Mouse (Mus musculus): ENCODE data around the gene Ubr3. TPM values are rescaled to one million over a fixed set of nuclear protein-coding genes. Genes with fewer than 3 reads are reported as not detected.

The Ubr3 gene
- polyA plus RNA-seq, 1 experiment from 2014 or later, result 11.7 TPM

GRCm38 (mm10) chr2:69912801-69913200 lies 15.8 kb downstream of the Ubr3 start:
- Histone ChIP-seq H3K4me1 (no peaks in the 10 kb centered on the region), H3K4me2 (replicated peaks) (no peak overlapping the region), H3K36me3 (peaks cover 12% of the 10 kb centered on the region), H3K9me3 (replicated peaks) (no peaks in the 10 kb centered on the region), H3K9ac (no peak overlapping the region), H3K4me3 (replicated peaks) (no peak overlapping the region), H3K27me3 (no peaks in the 10 kb centered on the region), H3K27ac (replicated peaks) (no peak overlapping the region)
- ATAC-seq (ENCODE audit: insufficient number of reproducible peaks, low FRiP score, low TSS enrichment, low read depth), result no peak
- WGBS, result 59% methylated on average over 2 of the region's 2 CpGs

GRCm38 (mm10) chr2:69917301-69917700 lies 20.3 kb downstream of the Ubr3 start:
- Histone ChIP-seq H3K36me3 (peaks cover 25% of the 10 kb centered on the region), H3K9me3 (replicated peaks) (no peaks in the 10 kb centered on the region), H3K4me2 (replicated peaks) (no peak overlapping the region), H3K4me1 (no peaks in the 10 kb centered on the region), H3K4me3 (replicated peaks) (no peak overlapping the region), H3K9ac (no peak overlapping the region), H3K27ac (replicated peaks) (no peak overlapping the region), H3K27me3 (no peaks in the 10 kb centered on the region)
- 71% methylated on average over 3 of the region's 3 CpGs for WGBS
- no peak for ATAC-seq (ENCODE audit: insufficient number of reproducible peaks, low FRiP score, low TSS enrichment, low read depth)

DNA sequence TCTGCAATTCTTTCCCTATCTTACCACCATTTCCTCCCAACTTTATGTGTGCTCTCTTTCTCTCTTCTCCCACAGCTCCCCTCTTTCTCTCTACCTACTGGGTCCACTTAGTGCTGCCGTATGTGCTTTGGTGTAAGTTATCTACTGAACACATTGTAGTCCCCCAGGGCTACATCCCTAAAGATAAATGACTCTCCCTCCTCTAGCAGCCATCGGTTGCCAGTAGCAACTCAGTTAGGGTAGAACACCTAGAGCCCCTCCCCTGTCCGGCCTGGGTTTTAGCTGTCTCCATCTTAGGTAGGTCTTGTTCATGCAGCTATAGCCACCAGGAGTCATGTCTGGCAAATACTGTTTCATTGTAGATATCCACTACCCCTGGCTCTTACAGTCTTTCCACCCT lies 27.9 kb downstream of the Ubr3 start:
- 86% methylated on average over 3 of the region's 3 CpGs for WGBS
- H3K27ac ChIP-seq (replicated peaks), result no peak overlapping the region
- H3K36me3 ChIP-seq, result peaks cover 20% of the 10 kb centered on the region
- ATAC-seq (ENCODE audit: insufficient number of reproducible peaks, low FRiP score, low TSS enrichment, low read depth), result no peak
- H3K4me2 ChIP-seq (replicated peaks), result no peak overlapping the region
- H3K4me1 ChIP-seq, result no peaks in the 10 kb centered on the region
- H3K9ac ChIP-seq, result no peak overlapping the region
- H3K4me3 ChIP-seq (replicated peaks), result no peak overlapping the region
- H3K27me3 ChIP-seq, result no peaks in the 10 kb centered on the region
- H3K9me3 ChIP-seq (replicated peaks), result no peaks in the 10 kb centered on the region

DNA sequence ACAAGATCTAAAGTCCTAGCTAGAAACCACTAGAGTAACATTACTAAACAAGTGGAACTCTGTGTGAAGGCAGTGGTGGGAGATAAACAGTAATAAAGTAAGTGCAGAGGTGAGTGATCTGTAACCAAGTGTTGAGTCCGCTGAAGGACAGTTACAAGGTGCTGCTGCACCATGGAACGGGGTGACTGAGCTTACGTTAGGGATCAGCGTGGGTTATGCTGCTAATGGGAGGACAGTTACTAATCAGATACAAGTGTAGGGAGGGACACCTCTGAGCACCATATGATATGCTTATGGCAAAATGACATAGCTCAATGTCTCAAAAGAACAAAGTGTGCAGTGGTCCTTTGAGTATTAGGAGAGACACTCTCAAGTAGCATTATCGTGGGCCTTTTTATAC lies 39.3 kb downstream of the Ubr3 start:
- no peak overlapping the region for H3K4me3 ChIP-seq (replicated peaks)
- WGBS, result 94% methylated on average over 5 of the region's 5 CpGs
- H3K9me3 ChIP-seq (replicated peaks), result no peaks in the 10 kb centered on the region
- no peak overlapping the region for H3K9ac ChIP-seq
- H3K4me2 ChIP-seq (replicated peaks), result no peak overlapping the region
- H3K27ac ChIP-seq (replicated peaks), result no peak overlapping the region
- peaks cover 18% of the 10 kb centered on the region; the same call in 1 of the 2 replicates for H3K36me3 ChIP-seq
- H3K27me3 ChIP-seq, result no peaks in the 10 kb centered on the region
- ATAC-seq (ENCODE audit: insufficient number of reproducible peaks, low FRiP score, low TSS enrichment, low read depth), result no peak
- H3K4me1 ChIP-seq, result no peaks in the 10 kb centered on the region

GRCm38 (mm10) chr2:69939226-69939625 lies 42.2 kb downstream of the Ubr3 start:
- ATAC-seq (ENCODE audit: insufficient number of reproducible peaks, low FRiP score, low TSS enrichment, low read depth), result no peak
- peaks cover 18% of the 10 kb centered on the region; the same call in 1 of the 2 replicates for H3K36me3 ChIP-seq
- no peak overlapping the region for H3K4me2 ChIP-seq (replicated peaks)
- no peaks in the 10 kb centered on the region for H3K9me3 ChIP-seq (replicated peaks)
- H3K4me3 ChIP-seq (replicated peaks), result no peak overlapping the region
- 87% methylated on average over 4 of the region's 4 CpGs for WGBS
- no peaks in the 10 kb centered on the region for H3K27me3 ChIP-seq
- H3K9ac ChIP-seq, result no peak overlapping the region
- H3K4me1 ChIP-seq, result no peaks in the 10 kb centered on the region
- no peak overlapping the region for H3K27ac ChIP-seq (replicated peaks)

DNA sequence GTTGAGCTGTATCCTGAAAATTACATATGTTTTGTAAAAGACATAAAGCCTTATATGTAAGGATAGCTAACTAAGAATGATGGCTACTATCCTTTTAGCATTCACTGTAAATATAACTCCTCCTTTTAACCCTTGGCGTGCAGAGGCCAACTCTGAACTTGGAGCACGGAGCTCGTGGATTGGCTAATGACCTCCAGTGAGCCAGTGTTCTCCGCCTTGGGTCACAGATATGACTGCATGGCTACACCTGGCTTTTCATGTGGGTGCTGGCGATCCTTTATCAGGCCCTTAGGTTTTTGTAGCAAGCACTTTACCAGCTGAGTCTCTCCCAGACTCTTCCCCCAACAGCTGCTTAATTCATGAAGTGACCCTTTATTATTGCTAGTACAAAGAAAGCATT lies 42.6 kb downstream of the Ubr3 start:
- Histone ChIP-seq H3K9ac (no peak overlapping the region), H3K36me3 (peaks cover 18% of the 10 kb centered on the region; the same call in 1 of the 2 replicates), H3K4me2 (replicated peaks) (no peak overlapping the region), H3K27ac (replicated peaks) (no peak overlapping the region), H3K4me3 (replicated peaks) (no peak overlapping the region), H3K27me3 (no peaks in the 10 kb centered on the region), H3K4me1 (no peaks in the 10 kb centered on the region), H3K9me3 (replicated peaks) (no peaks in the 10 kb centered on the region)
- 92% methylated on average over 5 of the region's 5 CpGs for WGBS
- no peak for ATAC-seq (ENCODE audit: insufficient number of reproducible peaks, low FRiP score, low TSS enrichment, low read depth)

GRCm38 (mm10) chr2:69941391-69942030 lies 44.5 kb downstream of the Ubr3 start:
- no peak overlapping the region for H3K27ac ChIP-seq (replicated peaks)
- H3K9ac ChIP-seq, result no peak overlapping the region
- H3K9me3 ChIP-seq (replicated peaks), result no peaks in the 10 kb centered on the region
- H3K4me3 ChIP-seq (replicated peaks), result no peak overlapping the region
- no peak for ATAC-seq (ENCODE audit: insufficient number of reproducible peaks, low FRiP score, low TSS enrichment, low read depth)
- no peak overlapping the region for H3K4me2 ChIP-seq (replicated peaks)
- no peaks in the 10 kb centered on the region for H3K27me3 ChIP-seq
- peaks cover 13% of the 10 kb centered on the region; the same call in 1 of the 2 replicates for H3K36me3 ChIP-seq
- H3K4me1 ChIP-seq, result no peaks in the 10 kb centered on the region
- 61% methylated on average over 4 of the region's 4 CpGs for WGBS

DNA sequence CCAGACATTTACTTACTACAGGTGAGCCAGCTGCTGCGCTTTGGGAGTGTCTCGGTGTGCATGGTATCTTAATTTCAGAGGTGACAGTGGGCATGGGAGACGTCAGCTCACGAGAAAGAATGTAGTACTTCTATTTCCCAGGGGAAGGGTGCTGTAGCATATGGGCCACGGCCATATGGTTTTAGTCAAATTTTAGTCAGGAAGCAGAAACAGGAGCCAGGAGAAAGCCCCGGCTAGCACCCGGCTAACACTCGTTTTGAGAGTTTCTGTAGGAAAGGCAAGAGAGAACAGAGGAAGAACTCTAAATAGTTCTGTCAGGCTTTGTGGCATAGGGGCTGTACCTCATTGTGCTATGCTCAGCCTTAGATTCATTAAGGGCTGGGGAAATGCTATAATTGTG lies 55.8 kb downstream of the Ubr3 start:
- Histone ChIP-seq H3K27me3 (no peaks in the 10 kb centered on the region), H3K4me2 (replicated peaks) (no peak overlapping the region), H3K27ac (replicated peaks) (no peak overlapping the region), H3K9ac (no peak overlapping the region), H3K4me1 (no peaks in the 10 kb centered on the region), H3K9me3 (replicated peaks) (no peaks in the 10 kb centered on the region), H3K4me3 (replicated peaks) (no peak overlapping the region), H3K36me3 (peaks cover 31% of the 10 kb centered on the region)
- ATAC-seq (ENCODE audit: insufficient number of reproducible peaks, low FRiP score, low TSS enrichment, low read depth), result no peak
- 44% methylated on average over 8 of the region's 8 CpGs for WGBS

GRCm38 (mm10) chr2:69955635-69956034 lies 58.6 kb downstream of the Ubr3 start:
- no peak for ATAC-seq (ENCODE audit: insufficient number of reproducible peaks, low FRiP score, low TSS enrichment, low read depth)
- Histone ChIP-seq H3K36me3 (peaks cover 25% of the 10 kb centered on the region), H3K9me3 (replicated peaks) (no peaks in the 10 kb centered on the region), H3K9ac (no peak overlapping the region), H3K4me1 (no peaks in the 10 kb centered on the region), H3K4me3 (replicated peaks) (no peak overlapping the region), H3K27me3 (no peaks in the 10 kb centered on the region), H3K4me2 (replicated peaks) (no peak overlapping the region), H3K27ac (replicated peaks) (no peak overlapping the region)
- 47% methylated on average over 2 of the region's 2 CpGs for WGBS

- ATAC-seq (ENCODE audit: insufficient number of reproducible peaks, low FRiP score, low TSS enrichment, low read depth), result no peak
- 87% methylated on average over 2 of the region's 2 CpGs for WGBS
- no peaks in the 10 kb centered on the region for H3K9me3 ChIP-seq (replicated peaks)
- no peak overlapping the region for H3K4me2 ChIP-seq (replicated peaks)
- H3K27me3 ChIP-seq, result no peaks in the 10 kb centered on the region
- no peak overlapping the region for H3K27ac ChIP-seq (replicated peaks)
- H3K4me3 ChIP-seq (replicated peaks), result no peak overlapping the region
- no peak overlapping the region for H3K9ac ChIP-seq
- H3K4me1 ChIP-seq, result no peaks in the 10 kb centered on the region
- H3K36me3 ChIP-seq, result peaks cover 25% of the 10 kb centered on the region
These were observed 60.6 kb downstream of the Ubr3 start for GRCm38 (mm10) chr2:69957622-69958021.

DNA sequence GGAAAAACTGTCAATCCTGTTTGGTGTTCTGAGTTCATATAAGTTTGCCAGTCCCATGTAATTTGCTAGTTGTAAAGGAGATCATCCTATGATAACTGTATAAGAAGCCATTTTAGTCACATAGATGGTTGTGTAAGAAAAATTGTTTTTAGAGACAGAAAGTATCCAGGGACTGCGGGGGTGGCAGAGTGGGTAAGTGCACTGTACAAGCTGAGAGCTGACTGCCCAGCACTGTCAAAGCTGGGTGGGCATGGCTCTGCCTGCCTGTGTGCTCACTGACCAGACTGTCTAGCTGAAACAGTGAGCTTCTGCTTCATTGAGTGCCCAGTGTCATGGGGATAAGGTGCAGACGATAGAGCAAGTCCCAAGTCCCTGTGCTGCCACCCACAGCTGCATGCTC lies 77.8 kb downstream of the Ubr3 start:
- Histone ChIP-seq H3K4me1 (no peaks in the 10 kb centered on the region), H3K27me3 (no peaks in the 10 kb centered on the region), H3K9ac (no peak overlapping the region), H3K36me3 (peaks cover 44% of the 10 kb centered on the region), H3K4me2 (replicated peaks) (no peak overlapping the region), H3K27ac (replicated peaks) (no peak overlapping the region), H3K9me3 (replicated peaks) (no peaks in the 10 kb centered on the region), H3K4me3 (replicated peaks) (no peak overlapping the region)
- 95% methylated on average over 2 of the region's 2 CpGs for WGBS
- ATAC-seq (ENCODE audit: insufficient number of reproducible peaks, low FRiP score, low TSS enrichment, low read depth), result no peak

- Histone ChIP-seq H3K4me3 (replicated peaks) (no peak overlapping the region), H3K9ac (no peak overlapping the region), H3K9me3 (replicated peaks) (no peaks in the 10 kb centered on the region), H3K4me1 (no peaks in the 10 kb centered on the region), H3K27me3 (no peaks in the 10 kb centered on the region), H3K4me2 (replicated peaks) (no peak overlapping the region), H3K36me3 (peaks cover 42% of the 10 kb centered on the region), H3K27ac (replicated peaks) (no peak overlapping the region)
- WGBS, result 90% methylated on average over 6 of the region's 6 CpGs
- no peak for ATAC-seq (ENCODE audit: insufficient number of reproducible peaks, low FRiP score, low TSS enrichment, low read depth)
These were observed 92.2 kb downstream of the Ubr3 start for GRCm38 (mm10) chr2:69989224-69989623.

All from embryonic facial prominence, embryonic 15.5 days (tissue).